Mouse (Mus musculus): ENCODE measurements around the gene Tnfrsf25. TPM values are rescaled to one million over a fixed set of nuclear protein-coding genes. Genes with fewer than 3 reads are reported as not detected.

Gene Tnfrsf25
- polyA plus RNA-seq, 1 experiment from 2014 or later = 0.95 TPM

Other genes with a start within 250 kb of the Tnfrsf25 start
- 72.0 TPM in 2 replicates for gene Dnajc11, start 182.2 kb upstream of the Tnfrsf25 start, polyA plus RNA-seq (2014; fragmentation: Nextera tagmentation; extraction: Ambion mirVana)
- gene Thap3, start 126.9 kb upstream of the Tnfrsf25 start, polyA plus RNA-seq (2014; fragmentation: Nextera tagmentation; extraction: Ambion mirVana) = 22.2 and 25.1 TPM in 2 replicates
- gene Phf13, start 119.7 kb upstream of the Tnfrsf25 start, polyA plus RNA-seq (2014; fragmentation: Nextera tagmentation; extraction: Ambion mirVana) = 20.6 and 26.4 TPM in 2 replicates
- gene Klhl21, start 107.1 kb upstream of the Tnfrsf25 start, polyA plus RNA-seq (2014; fragmentation: Nextera tagmentation; extraction: Ambion mirVana) = 2.5 and 3.2 TPM in 2 replicates
- gene Zbtb48, start 88.3 kb upstream of the Tnfrsf25 start, polyA plus RNA-seq (2014; fragmentation: Nextera tagmentation; extraction: Ambion mirVana) = 19.1 and 20.7 TPM in 2 replicates
- gene Tas1r1, start 77.4 kb upstream of the Tnfrsf25 start, polyA plus RNA-seq (2014; fragmentation: Nextera tagmentation; extraction: Ambion mirVana) = 0.90 and 1.0 TPM in 2 replicates
- gene Nol9, start 76.6 kb upstream of the Tnfrsf25 start, polyA plus RNA-seq (2014; fragmentation: Nextera tagmentation; extraction: Ambion mirVana) = 24.4 and 26.1 TPM in 2 replicates
- 10.0 and 10.9 TPM in 2 replicates for gene Plekhg5, start 43.4 kb upstream of the Tnfrsf25 start, polyA plus RNA-seq (2014; fragmentation: Nextera tagmentation; extraction: Ambion mirVana)
- gene Espn, start 36.4 kb downstream of the Tnfrsf25 start, polyA plus RNA-seq (2014; fragmentation: Nextera tagmentation; extraction: Ambion mirVana) = 0.25 and 0.40 TPM in 2 replicates
- not detected in 2 replicates for gene Hes2, start 42.9 kb downstream of the Tnfrsf25 start, polyA plus RNA-seq (2014; fragmentation: Nextera tagmentation; extraction: Ambion mirVana)
- gene Acot7, start 62.2 kb downstream of the Tnfrsf25 start, polyA plus RNA-seq (2014; fragmentation: Nextera tagmentation; extraction: Ambion mirVana) = 352 and 396 TPM in 2 replicates
- gene Gpr153, start 158.3 kb downstream of the Tnfrsf25 start, polyA plus RNA-seq (2014; fragmentation: Nextera tagmentation; extraction: Ambion mirVana) = 23.1 and 27.8 TPM in 2 replicates
- gene Hes3, start 175.7 kb downstream of the Tnfrsf25 start, polyA plus RNA-seq (2014; fragmentation: Nextera tagmentation; extraction: Ambion mirVana) = 0.24 and 1.2 TPM in 2 replicates
- gene Icmt, start 181.3 kb downstream of the Tnfrsf25 start, polyA plus RNA-seq (2014; fragmentation: Nextera tagmentation; extraction: Ambion mirVana) = 20.6 and 22.8 TPM in 2 replicates
- 5.6 and 6.9 TPM in 2 replicates for gene Rnf207, start 203.1 kb downstream of the Tnfrsf25 start, polyA plus RNA-seq (2014; fragmentation: Nextera tagmentation; extraction: Ambion mirVana)
- gene Rpl22, start 209.8 kb downstream of the Tnfrsf25 start, polyA plus RNA-seq (2014; fragmentation: Nextera tagmentation; extraction: Ambion mirVana) = 154 and 178 TPM in 2 replicates
- 41.9 and 46.7 TPM in 2 replicates for gene Chd5, start 222.7 kb downstream of the Tnfrsf25 start, polyA plus RNA-seq (2014; fragmentation: Nextera tagmentation; extraction: Ambion mirVana)

Measured in hindbrain, embryonic 14.5 days (tissue).